Mouse (Mus musculus) layer of hippocampus, adult 9-10 months (tissue): ENCODE measurements around the gene Cav3.

Experiments
- DNase-seq: peaks from one replicate; pipeline ENCODE4 v3.0.0; 2022; ENCODE audit warnings: low spot score

The Cav3 gene

GRCm38 (mm10) chr6:112495219-112495618, 35.9 kb downstream of the Cav3 start:
- DNase-seq, result no peak

GRCm38 (mm10) chr6:112496291-112497060, 37.2 kb downstream of the Cav3 start:
- no peak for DNase-seq

GRCm38 (mm10) chr6:112497456-112497855, 38.2 kb downstream of the Cav3 start:
- DNase-seq, result no peak

- DNase-seq, result no peak
These were observed 39.4 kb downstream of the Cav3 start for GRCm38 (mm10) chr6:112498716-112499115.

GRCm38 (mm10) chr6:112499456-112499855, 40.2 kb downstream of the Cav3 start:
- no peak for DNase-seq

GRCm38 (mm10) chr6:112501156-112501555, 41.9 kb downstream of the Cav3 start:
- DNase-seq, result no peak

GRCm38 (mm10) chr6:112507617-112508016, 48.3 kb downstream of the Cav3 start:
- DNase-seq, result no peak

GRCm38 (mm10) chr6:112509590-112510131, 50.4 kb downstream of the Cav3 start:
- no peak for DNase-seq

GRCm38 (mm10) chr6:112510346-112510745, 51.0 kb downstream of the Cav3 start:
- DNase-seq, result no peak

GRCm38 (mm10) chr6:112514591-112514990, 55.3 kb downstream of the Cav3 start:
- DNase-seq, result no peak

GRCm38 (mm10) chr6:112516496-112516895, 57.2 kb downstream of the Cav3 start:
- no peak for DNase-seq

- no peak for DNase-seq
These were observed 58.3 kb downstream of the Cav3 start for GRCm38 (mm10) chr6:112517572-112517971.

- no peak for DNase-seq
These were observed 58.7 kb downstream of the Cav3 start for GRCm38 (mm10) chr6:112517991-112518390.
